Mouse (Mus musculus): ENCODE results near the gene Mad2l2. TPM values are rescaled to one million over a fixed set of nuclear protein-coding genes. Genes with fewer than 3 reads are reported as not detected.

Mad2l2 gene
- polyA plus RNA-seq, 1 experiment = 21.0 TPM

DNA sequence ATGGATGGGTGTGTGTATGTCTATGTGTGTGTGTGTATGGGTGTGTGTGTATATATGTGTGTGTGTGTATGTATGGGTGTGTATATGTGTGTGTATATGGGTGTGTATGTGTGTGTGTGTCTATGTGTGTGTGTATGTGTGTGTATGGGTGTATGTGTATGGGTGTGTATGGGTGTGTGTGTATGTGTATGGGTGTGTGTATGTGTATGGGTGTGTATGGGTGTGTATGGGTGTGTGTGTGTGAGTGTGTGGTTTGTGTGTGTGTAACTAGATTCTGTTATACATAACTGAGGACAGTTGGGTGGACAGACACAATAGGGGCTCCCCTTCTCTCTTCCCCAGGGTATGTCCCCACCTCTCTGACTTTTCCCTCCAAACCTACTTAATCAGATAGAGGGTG is 64.2 kb downstream of the Mad2l2 start:
- no peak overlapping the region for H3K27ac ChIP-seq (ENCODE audit: insufficient read depth, low read length)
- DNase-seq (ENCODE audit: low read depth in 1 of 2, low spot score in 2 of 2) = no peak
- TF ChIP-seq POLR2A (IDR thresholded peaks at IDR 0.05; ENCODE audit: low read depth, low read length) (no peak), CTCF (IDR thresholded peaks at IDR 0.05; ENCODE audit: extremely low read depth, insufficient read depth, insufficient read length, insufficient replicate concordance) (no peak)
- H3K4me3 ChIP-seq (ENCODE audit: extremely low read depth, insufficient read depth, insufficient read length) = no peak overlapping the region
- no peaks in the 10 kb centered on the region for H3K36me3 ChIP-seq (ENCODE audit: control insufficient read depth, insufficient read depth, low read length)
- 0 out of 2 replicates have a peak, but pooled peaks cover 1% of the 10 kb centered on the region for H3K27me3 ChIP-seq (ENCODE audit: control insufficient read depth, insufficient read depth, low read length)
- no peaks in the 10 kb centered on the region for H3K4me1 ChIP-seq (ENCODE audit: control insufficient read depth, insufficient read depth, insufficient read length)

Other genes with a start within 250 kb of the Mad2l2 start
- 18.4 and 18.8 TPM in 2 replicates for gene Mfn2, start 225.7 kb upstream of the Mad2l2 start, polyA plus RNA-seq (2012; rRNA removed)
- gene Plod1, start 193.6 kb upstream of the Mad2l2 start, polyA plus RNA-seq (2012; rRNA removed) = 16.2 and 16.7 TPM in 2 replicates
- gene 2510039O18Rik, start 189.5 kb upstream of the Mad2l2 start, polyA plus RNA-seq (2012; rRNA removed) = 80.5 and 111 TPM in 2 replicates
- not detected in 2 replicates for gene Nppb, start 144.6 kb upstream of the Mad2l2 start, polyA plus RNA-seq (2012; rRNA removed)
- 0.32 TPM in 1 of 2 replicates, not detected in the other for gene Nppa, start 129.7 kb upstream of the Mad2l2 start, polyA plus RNA-seq (2012; rRNA removed)
- 9.8 and 12.1 TPM in 2 replicates for gene Clcn6, start 91.6 kb upstream of the Mad2l2 start, polyA plus RNA-seq (2012; rRNA removed)
- gene Mthfr, start 91.3 kb upstream of the Mad2l2 start, polyA plus RNA-seq (2012; rRNA removed) = 19.7 and 22.3 TPM in 2 replicates
- 23.7 and 24.2 TPM in 2 replicates for gene Agtrap, start 42.4 kb upstream of the Mad2l2 start, polyA plus RNA-seq (2012; rRNA removed)
- 1.9 and 2.5 TPM in 2 replicates for gene Draxin, start 314 bp downstream of the Mad2l2 start, polyA plus RNA-seq (2012; rRNA removed)
- gene Fbxo6, start 21.8 kb downstream of the Mad2l2 start, polyA plus RNA-seq (2012; rRNA removed) = 30.8 and 31.6 TPM in 2 replicates
- gene Fbxo44, start 30.1 kb downstream of the Mad2l2 start, polyA plus RNA-seq (2012; rRNA removed) = 3.5 and 8.1 TPM in 2 replicates
- 0.14 and 0.28 TPM in 2 replicates for gene Fbxo2, start 30.2 kb downstream of the Mad2l2 start, polyA plus RNA-seq (2012; rRNA removed)
- 0.02 and 0.19 TPM in 2 replicates for gene Disp3, start 157.6 kb downstream of the Mad2l2 start, polyA plus RNA-seq (2012; rRNA removed)